Mouse (Mus musculus): Measurements from ENCODE around the gene Abi3bp.

DNA sequence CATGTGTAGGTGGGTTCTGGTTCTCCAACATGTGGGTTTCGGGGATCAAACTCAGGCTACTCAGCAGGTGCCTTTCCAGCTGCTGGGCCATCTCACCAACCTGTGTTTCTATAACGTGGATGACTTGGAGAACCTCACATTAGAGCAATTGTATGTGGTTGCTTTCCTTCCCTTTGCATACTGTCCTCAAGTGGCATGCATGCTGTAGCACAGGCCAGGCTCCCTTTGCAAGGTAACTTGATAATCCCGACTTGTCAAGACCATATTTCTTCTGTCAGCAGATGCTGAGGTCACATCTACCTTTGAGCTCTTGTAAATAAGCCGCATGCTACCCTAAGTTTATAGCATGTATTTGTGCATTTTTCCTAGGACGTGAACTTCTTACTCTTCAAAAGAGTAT is 36.6 kb upstream of the Abi3bp start:
- TF ChIP-seq CTCF (IDR thresholded peaks at IDR 0.05; ENCODE audit: low read depth, low read length) (no peak), POLR2A (IDR thresholded peaks at IDR 0.05; ENCODE audit: borderline replicate concordance, low read depth, low read length) (no peak)

Data from bone marrow macrophage, adult 2 months (primary cell).